Mouse (Mus musculus) R1 (cell line): Measurements from ENCODE around the gene Vcp.

ENCODE experiments used
- DNase-seq: peaks from one replicate; pipeline ENCODE4 v3.0.0-alpha.2; 2018; ENCODE audit warnings: low read depth, low spot score

Vcp gene

GRCm38 (mm10) chr4:42972952-42973351 is 27.4 kb downstream of the Vcp start:
- no peak for DNase-seq

GRCm38 (mm10) chr4:42969304-42969703 is 31.0 kb downstream of the Vcp start, which contains the start of gene 1700022I11Rik:
Gene 1700022I11Rik (plus strand): TSS chr4:42969604.
- DNase-seq: no peak

- DNase-seq: peak; percentile 72
These were observed 35.1 kb downstream of the Vcp start for GRCm38 (mm10) chr4:42965039-42965719.

GRCm38 (mm10) chr4:42963480-42963879 is 36.8 kb downstream of the Vcp start:
- DNase-seq: no peak

- peak; percentile 81 for DNase-seq
These were observed 38.7 kb downstream of the Vcp start for GRCm38 (mm10) chr4:42961592-42961991.

- no peak for DNase-seq
These were observed 40.9 kb downstream of the Vcp start for GRCm38 (mm10) chr4:42959382-42959781.

GRCm38 (mm10) chr4:42958942-42959341 is 41.4 kb downstream of the Vcp start:
- no peak for DNase-seq

GRCm38 (mm10) chr4:42957979-42958378 is 42.3 kb downstream of the Vcp start:
- DNase-seq: no peak

GRCm38 (mm10) chr4:42957306-42957705 is 43.0 kb downstream of the Vcp start:
- no peak for DNase-seq

GRCm38 (mm10) chr4:42956581-42956980 is 43.7 kb downstream of the Vcp start:
- no peak for DNase-seq

GRCm38 (mm10) chr4:42955200-42955599 is 45.1 kb downstream of the Vcp start:
- DNase-seq: no peak

- DNase-seq: peak; percentile 79
These were observed 46.0 kb downstream of the Vcp start for GRCm38 (mm10) chr4:42954297-42954696.

GRCm38 (mm10) chr4:42953435-42954094 is 46.7 kb downstream of the Vcp start:
- DNase-seq: peak; percentile 27

- no peak for DNase-seq
These were observed 47.7 kb downstream of the Vcp start for GRCm38 (mm10) chr4:42952563-42952962.

- no peak for DNase-seq
These were observed 48.8 kb downstream of the Vcp start for GRCm38 (mm10) chr4:42951206-42952195.

GRCm38 (mm10) chr4:42950065-42950558 is 50.2 kb downstream of the Vcp start:
- DNase-seq: peak; percentile 96

- peak; percentile 99 for DNase-seq
These were observed 50.6 kb downstream of the Vcp start, which contains the start of gene Dnajb5 for GRCm38 (mm10) chr4:42949676-42950051. Gene Dnajb5 (plus strand): TSS chr4:42949814.

GRCm38 (mm10) chr4:42949051-42949675 is 51.1 kb downstream of the Vcp start:
- no peak for DNase-seq

- no peak for DNase-seq
These were observed 51.8 kb downstream of the Vcp start for GRCm38 (mm10) chr4:42948527-42948926.

- DNase-seq: peak; percentile 56
These were observed 53.5 kb downstream of the Vcp start for GRCm38 (mm10) chr4:42946733-42947290.

GRCm38 (mm10) chr4:42945952-42946351 is 54.4 kb downstream of the Vcp start:
- peak; percentile 76 for DNase-seq
